Mouse (Mus musculus): ENCODE measurements at regions not wholly inside any gene's neighbourhood (a gene's known extent, or its start where the extent isn't known, plus 50 kb on each side); places are given as distances from the start of the nearest gene placed in this dataset.

- DNase-seq (ENCODE audit: low spot score in 2 of 2) = no peak
These were observed 67.3 kb upstream of the Gpr139 start for GRCm38 (mm10) chr7:119251679-119252078.

DNA sequence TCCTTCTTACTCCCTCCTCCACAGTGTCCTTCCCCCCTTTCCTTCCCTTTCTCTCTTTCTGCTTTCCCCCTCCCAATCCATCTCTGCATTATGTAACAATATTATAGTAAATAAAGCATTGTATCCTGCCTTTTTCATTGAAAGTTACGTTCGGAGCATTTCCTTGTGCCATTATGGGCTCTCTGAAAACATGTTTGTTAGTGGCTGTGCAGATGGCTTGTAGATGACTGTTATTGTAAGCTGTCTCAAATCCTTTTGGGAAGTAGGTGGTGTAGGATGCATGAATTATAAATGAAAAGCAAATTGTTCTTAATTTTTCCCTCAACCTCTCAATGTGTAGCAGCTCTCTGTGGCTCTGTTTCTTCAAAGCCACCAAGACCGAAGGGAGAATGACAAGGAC lies 66.0 kb upstream of the Gpr139 start:
- DNase-seq (ENCODE audit: low spot score in 2 of 2) = no peak

DNA sequence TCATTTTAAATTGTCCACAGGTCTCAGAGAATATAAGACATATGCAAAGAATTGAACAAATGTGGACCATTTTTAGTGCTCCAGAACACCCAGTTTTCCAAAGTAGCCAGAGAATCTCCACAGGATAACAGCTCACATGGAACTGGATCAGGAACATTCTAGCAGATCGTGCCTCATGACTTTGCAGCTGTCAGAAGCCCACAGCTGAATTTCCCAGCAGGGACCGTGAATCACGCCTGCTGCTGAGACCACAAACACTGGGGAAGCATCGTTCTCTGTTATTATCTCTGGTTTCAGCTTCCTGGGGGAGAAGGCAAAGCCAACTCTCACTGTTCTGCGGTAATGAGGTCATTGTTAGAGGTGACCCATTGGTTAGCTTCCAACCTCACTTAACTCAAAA lies 60.4 kb upstream of the Gpr139 start:
- DNase-seq (ENCODE audit: low spot score in 2 of 2) = peak; percentile 7 to 23

DNA sequence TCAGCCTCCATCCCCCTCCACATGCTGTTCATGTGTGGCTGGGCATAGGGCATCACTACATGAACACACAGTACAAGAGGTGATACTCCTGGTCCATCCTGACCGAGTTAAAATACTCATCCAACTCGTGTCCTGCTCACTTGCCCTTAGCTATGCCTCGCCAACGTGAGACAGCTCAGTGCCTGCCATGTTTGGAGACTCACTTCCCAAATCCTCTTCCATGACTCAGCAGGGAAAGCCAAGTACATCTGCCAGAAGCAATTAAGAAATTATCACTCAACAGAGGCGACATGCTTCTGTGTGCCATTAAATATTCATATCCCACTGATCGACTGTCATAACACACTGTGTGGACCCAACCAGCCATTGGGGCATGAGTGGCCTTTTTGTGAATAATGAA lies 51.9 kb upstream of the Gpr139 start:
- DNase-seq (ENCODE audit: low spot score in 2 of 2) = no peak
